Mouse (Mus musculus) liver, postnatal 0 days (tissue): ENCODE data around the gene Lck. TPM values are rescaled to one million over a fixed set of nuclear protein-coding genes. Genes with fewer than 3 reads are reported as not detected.
A peak's percentile ranks its signal among the peaks of the same experiment; 100 is the strongest.

Experiments
- ATAC-seq: fragments of 200-750 bp; cut with Nextera tagmentation; 2 replicates; pipeline ENCODE4 v1.8.0; 2017; ENCODE audit warnings: mild to moderate bottlenecking, moderate library complexity
- DNase-seq: peaks from one replicate; pipeline ENCODE4 v3.0.0-alpha.2; 2016
- H3K27ac ChIP-seq: fragments of 300-500 bp; sonication (generic); 2 replicates; pipeline ENCODE4 v1.5.1; 2014; ENCODE audit warnings: antibody characterized with exemption, moderate library complexity, mild to moderate bottlenecking, low read depth
- H3K27me3 ChIP-seq: fragments of 300-500 bp; sonication (generic); 2 replicates; pipeline ENCODE4 v1.6.1; 2014; ENCODE audit warnings: low read length, control low read depth, mixed read lengths; ENCODE audit not compliant: insufficient read depth
- H3K36me3 ChIP-seq: fragments of 300-500 bp; sonication (generic); replicated peaks from 2 replicates; pipeline ENCODE4 v1.6.1; 2014; ENCODE audit warnings: mild to moderate bottlenecking, control low read depth, low read length, moderate library complexity, mixed read lengths; ENCODE audit not compliant: insufficient read depth
- H3K4me1 ChIP-seq: fragments of 300-500 bp; sonication (generic); 2 replicates; pipeline ENCODE4 v1.6.1; 2014; ENCODE audit warnings: antibody characterized with exemption, mild to moderate bottlenecking, control low read depth; ENCODE audit not compliant: insufficient read depth
- H3K4me2 ChIP-seq: fragments of 300-500 bp; sonication (generic); 2 replicates; pipeline ENCODE4 v1.6.1; 2014; ENCODE audit warnings: low read depth, mild to moderate bottlenecking, low read length, moderate library complexity, mixed read lengths
- H3K4me3 ChIP-seq: fragments of 300-500 bp; sonication (generic); 2 replicates; pipeline ENCODE4 v1.5.1; 2014; ENCODE audit warnings: low read depth, low read length
- H3K9ac ChIP-seq: fragments of 300-500 bp; sonication (generic); replicated peaks from 2 replicates; pipeline ENCODE4 v1.6.1; 2014; ENCODE audit warnings: mild to moderate bottlenecking, moderate library complexity
- H3K9me3 ChIP-seq: fragments of 300-500 bp; sonication (generic); 2 replicates; pipeline ENCODE4 v1.6.1; 2016; ENCODE audit warnings: mild to moderate bottlenecking, control low read depth, low read length, mixed read lengths
- CTCF ChIP-seq: sonication (generic); IDR thresholded peaks from 2 replicates; pipeline ENCODE4 v1.5.1; 2016; ENCODE audit warnings: antibody characterized with exemption, low read depth
- EP300 ChIP-seq: IDR thresholded peaks from 2 replicates; pipeline ENCODE4 v1.6.1; 2016; ENCODE audit warnings: antibody characterized with exemption, low read depth, mild to moderate bottlenecking
- WGBS: fragments of 180-500 bp; shearing (Covaris S2); extraction: QIAGEN DNeasy Blood & Tissue Kit; methylation state at CpG from one replicate; pipeline ENCODE4 v1.1.7; 2014; ENCODE audit not compliant: insufficient replicate concordance; 5-methylcytosine and 5-hydroxymethylcytosine counted together
- polyA plus RNA-seq: library from polyadenylated mRNA; unstranded; fragments of >200 nt; fragmentation: Nextera tagmentation; extraction: Ambion mirVana; gene quantifications from 2 replicates; pipeline ENCODE4 v1.2.1, GENCODE M21; 2015

Lck gene
- polyA plus RNA-seq, 1 experiment from 2014 or later = 3.4 TPM

- TF ChIP-seq EP300 = peak; percentile 52; the same call in 1 of the 2 replicates
- no peak for TF ChIP-seq CTCF
- no peak overlapping the region for H3K9ac ChIP-seq
- H3K9me3 ChIP-seq = no peaks in the 10 kb centered on the region
- no peaks in the 10 kb centered on the region for H3K36me3 ChIP-seq
- H3K4me2 ChIP-seq = no peak overlapping the region
- peak overlapping the region; percentile 51; the same call in 1 of the 2 replicates for H3K27ac ChIP-seq
- H3K4me1 ChIP-seq = peaks cover 3% of the 10 kb centered on the region; the same call in 1 of the 2 replicates
- 73% methylated on average over 13 of the region's 13 CpGs for WGBS
- no peak for DNase-seq
- no peak overlapping the region for H3K4me3 ChIP-seq
- H3K27me3 ChIP-seq = no peaks in the 10 kb centered on the region
- ATAC-seq = peak; percentile 66
Measured at GRCm38 (mm10) chr4:129572236-129573092, 977 bp downstream of the Lck start.

GRCm38 (mm10) chr4:129571551-129572084, 1.8 kb downstream of the Lck start:
- H3K4me3 ChIP-seq = no peak overlapping the region
- H3K9me3 ChIP-seq = no peaks in the 10 kb centered on the region
- 66% methylated on average over 8 of the region's 8 CpGs for WGBS
- no peak overlapping the region for H3K9ac ChIP-seq
- H3K27ac ChIP-seq = peak overlapping the region; percentile 34; the same call in 1 of the 2 replicates
- DNase-seq (no peak), ATAC-seq (no peak)
- no peak for TF ChIP-seq CTCF
- no peak for TF ChIP-seq EP300
- no peak overlapping the region for H3K4me2 ChIP-seq
- H3K27me3 ChIP-seq = no peaks in the 10 kb centered on the region
- no peaks in the 10 kb centered on the region for H3K36me3 ChIP-seq
- H3K4me1 ChIP-seq = peaks cover 3% of the 10 kb centered on the region; the same call in 1 of the 2 replicates

- Histone ChIP-seq H3K27ac (no peak overlapping the region), H3K9me3 (no peaks in the 10 kb centered on the region), H3K36me3 (no peaks in the 10 kb centered on the region), H3K27me3 (no peaks in the 10 kb centered on the region), H3K4me1 (peaks cover 1% of the 10 kb centered on the region; the same call in 1 of the 2 replicates), H3K4me2 (no peak overlapping the region), H3K4me3 (no peak overlapping the region), H3K9ac (no peak overlapping the region)
- WGBS = 77% methylated on average over 6 of the region's 6 CpGs
- TF ChIP-seq EP300 (no peak), CTCF (no peak)
- no peak for ATAC-seq
- DNase-seq = no peak
Measured at GRCm38 (mm10) chr4:129570028-129570427, 3.4 kb downstream of the Lck start.

- H3K4me1 ChIP-seq = peaks cover 4% of the 10 kb centered on the region; the same call in 1 of the 2 replicates
- no peak for DNase-seq
- H3K27ac ChIP-seq = no peak overlapping the region
- H3K4me2 ChIP-seq = no peak overlapping the region
- H3K36me3 ChIP-seq = no peaks in the 10 kb centered on the region
- H3K27me3 ChIP-seq = no peaks in the 10 kb centered on the region
- ATAC-seq = no peak
- no peak overlapping the region for H3K4me3 ChIP-seq
- TF ChIP-seq EP300 (no peak), CTCF (no peak)
- 82% methylated on average over 7 of the region's 7 CpGs for WGBS
- H3K9me3 ChIP-seq = no peaks in the 10 kb centered on the region
- no peak overlapping the region for H3K9ac ChIP-seq
Measured at GRCm38 (mm10) chr4:129568366-129568765, 5.1 kb downstream of the Lck start.

- Histone ChIP-seq H3K9me3 (no peaks in the 10 kb centered on the region), H3K36me3 (no peaks in the 10 kb centered on the region), H3K27ac (no peak overlapping the region), H3K4me3 (no peak overlapping the region), H3K9ac (no peak overlapping the region), H3K4me2 (no peak overlapping the region), H3K4me1 (peaks cover 6% of the 10 kb centered on the region; the same call in 1 of the 2 replicates), H3K27me3 (no peaks in the 10 kb centered on the region)
- no peak for TF ChIP-seq CTCF
- no peak for TF ChIP-seq EP300
- ATAC-seq = no peak
- no peak for DNase-seq
- WGBS = 81% methylated on average over 6 of the region's 6 CpGs
Measured at GRCm38 (mm10) chr4:129565139-129565538, 8.3 kb downstream of the Lck start.

- Histone ChIP-seq H3K4me3 (no peak overlapping the region), H3K9me3 (no peaks in the 10 kb centered on the region), H3K4me1 (peaks cover 6% of the 10 kb centered on the region; the same call in 1 of the 2 replicates), H3K4me2 (no peak overlapping the region), H3K27ac (no peak overlapping the region), H3K36me3 (no peaks in the 10 kb centered on the region), H3K27me3 (no peaks in the 10 kb centered on the region), H3K9ac (no peak overlapping the region)
- 67% methylated on average over 8 of the region's 8 CpGs for WGBS
- ATAC-seq (no peak), DNase-seq (no peak)
- TF ChIP-seq CTCF = no peak
- TF ChIP-seq EP300 = no peak
Measured at GRCm38 (mm10) chr4:129563718-129564117, 9.7 kb downstream of the Lck start.
